Mouse (Mus musculus): ENCODE measurements around the gene Dhx57. TPM values are rescaled to one million over a fixed set of nuclear protein-coding genes. Genes with fewer than 3 reads are reported as not detected.
"Not testable (repeated sequence)": the region's sequence is repeated elsewhere in the genome, so short reads cannot be mapped to it uniquely, and the experiment has no call there.

The Dhx57 gene
- 12.9 and 16.9 TPM in 2 replicates for total RNA-seq (2021)
- long read RNA-seq, experiment 1, full-length matches to known transcripts: 4 of 8 reads
- long read RNA-seq, experiment 1, partial matches to known transcripts: 2 of 8 reads
- long read RNA-seq, experiment 1, other reads (novel, unspliced or antisense): 2 of 8 reads
- long read RNA-seq, experiment 2, full-length matches to known transcripts: 7 of 16 reads
- long read RNA-seq, experiment 2, partial matches to known transcripts: 7 of 16 reads
- long read RNA-seq, experiment 2, other reads (novel, unspliced or antisense): 2 of 16 reads

DNA sequence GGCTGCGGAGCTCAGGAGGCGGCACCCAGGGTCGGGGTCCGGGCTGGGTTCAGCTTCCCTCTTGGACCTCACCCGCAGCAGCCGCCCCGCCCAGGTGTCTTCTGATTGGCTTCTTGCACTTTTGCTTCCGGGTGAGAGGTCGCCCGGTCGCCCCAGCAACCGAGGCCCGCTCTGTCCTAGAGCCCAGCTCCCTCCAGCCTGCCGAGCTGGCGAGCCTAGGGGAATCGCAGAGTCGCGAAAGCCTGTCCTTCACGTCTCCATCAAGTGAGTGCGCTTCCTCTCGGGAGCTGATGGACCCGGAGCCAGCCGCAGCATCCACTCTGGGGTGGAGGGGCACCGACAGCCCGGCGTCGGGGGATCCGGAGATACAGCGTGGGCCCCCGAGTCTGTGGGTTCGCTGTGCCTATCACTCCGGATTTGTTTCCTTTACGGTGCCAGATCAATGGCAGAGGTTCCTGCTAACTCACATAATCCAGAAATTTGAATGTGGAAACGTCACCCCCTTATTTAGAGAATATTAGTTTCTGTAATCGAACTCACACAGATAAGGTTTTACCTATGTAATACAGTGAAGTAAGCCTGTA is at the start of gene Dhx57, which contains the start of gene Morn2:
TSS of gene Dhx57 (minus strand) at position 403 of the 584 bp plus-strand sequence.
TSS of gene Morn2 (plus strand) at position 130 of the 584 bp plus-strand sequence.
- DNase-seq: peak; percentile 100

DNA sequence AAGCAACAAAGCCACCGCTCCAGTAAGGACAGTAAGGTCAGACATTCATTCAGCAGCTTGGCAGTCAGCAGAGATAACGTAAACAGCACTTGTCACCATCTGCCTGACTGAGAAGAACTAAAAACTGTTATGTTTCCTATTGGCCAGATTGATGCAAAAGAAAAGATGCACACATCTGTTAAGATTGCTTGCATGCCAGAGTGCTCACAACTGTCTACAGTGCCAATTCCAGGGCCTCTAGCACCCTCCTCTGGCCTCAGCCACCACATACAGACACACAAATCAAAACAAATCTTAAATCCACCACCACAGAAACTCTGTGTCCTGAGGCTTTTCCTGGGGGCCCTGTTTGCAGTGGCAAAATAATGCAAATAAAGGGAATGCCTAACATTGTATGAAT is 42.1 kb upstream of the Dhx57 start:
- DNase-seq: peak; percentile 50

DNA sequence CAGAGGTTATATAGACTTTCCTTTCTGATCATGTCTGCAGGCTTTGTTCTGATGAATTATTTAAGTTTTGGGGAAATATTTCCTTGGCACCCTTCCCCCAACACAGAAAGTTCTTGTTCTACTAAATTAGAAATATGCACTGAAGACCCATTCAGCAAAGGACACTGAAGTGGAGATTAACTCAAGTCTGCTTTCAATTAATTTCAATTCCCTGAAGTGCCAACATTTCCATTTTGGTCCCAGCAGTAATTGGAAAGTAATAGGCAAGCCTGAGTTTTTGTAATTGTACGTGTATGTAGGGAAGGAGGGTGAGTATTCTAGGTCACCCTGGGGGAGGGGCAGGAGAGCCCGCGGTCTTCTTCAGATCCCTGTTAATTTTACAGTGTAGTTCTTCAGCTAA is 36.2 kb upstream of the Dhx57 start:
- no peak for DNase-seq

DNA sequence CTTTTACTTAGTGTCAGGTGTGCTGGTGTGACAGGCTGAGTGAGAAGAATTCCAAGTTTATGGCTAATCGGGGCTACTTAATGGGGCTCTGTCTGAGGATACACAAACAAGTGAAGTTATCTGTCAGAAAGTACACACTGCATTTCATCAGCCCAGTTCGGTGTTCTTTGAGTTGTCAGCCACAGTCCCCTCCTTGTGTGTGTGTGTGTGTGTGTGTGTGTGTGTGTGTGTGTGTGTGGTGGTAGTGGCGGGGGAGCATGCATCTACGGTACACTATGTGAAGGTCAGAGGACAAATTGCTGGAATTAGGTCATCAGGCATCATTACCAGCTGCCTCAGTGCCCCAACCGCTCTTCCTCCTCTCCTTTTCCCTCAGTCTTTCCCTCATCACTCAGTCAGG is 35.2 kb upstream of the Dhx57 start:
- no peak for DNase-seq

DNA sequence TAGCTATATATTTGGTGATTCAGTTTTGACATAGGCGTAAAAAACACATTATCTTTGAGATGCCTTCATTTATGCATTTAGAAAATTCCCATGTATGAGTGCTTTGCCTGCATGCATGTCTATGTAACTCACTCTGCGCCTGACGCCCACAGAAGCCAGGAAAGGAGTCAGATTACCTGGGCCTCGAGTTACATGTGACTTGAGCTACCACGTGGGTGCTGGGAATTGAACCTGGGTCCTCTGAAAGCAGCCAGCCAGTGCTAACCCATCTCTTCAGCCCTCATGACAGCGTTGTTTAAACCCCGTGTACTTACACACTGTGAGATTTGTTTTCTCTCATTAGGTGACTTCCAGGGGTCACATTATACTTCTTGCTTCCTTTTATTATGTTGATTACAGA is 34.2 kb upstream of the Dhx57 start:
- no peak for DNase-seq

DNA sequence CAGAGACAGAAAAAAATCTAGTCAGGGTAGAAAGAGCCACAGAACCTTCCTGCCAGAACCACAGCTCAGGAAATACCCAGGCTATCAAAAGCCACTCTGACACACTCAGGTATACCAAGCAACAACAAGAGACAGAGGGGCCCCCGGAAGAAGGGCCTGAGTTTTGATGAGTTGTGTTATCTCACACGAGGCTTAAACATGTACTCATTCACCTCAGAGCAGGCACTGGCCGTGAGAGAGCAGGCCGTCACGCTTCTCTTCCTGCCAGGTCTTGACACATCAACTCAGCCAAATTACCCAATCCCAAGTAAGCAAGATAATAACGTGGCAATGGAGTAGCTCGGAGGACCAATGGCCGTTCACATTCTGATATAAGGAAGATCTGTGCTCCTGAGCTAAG is 33.4 kb upstream of the Dhx57 start:
- peak; percentile 36 for DNase-seq

DNA sequence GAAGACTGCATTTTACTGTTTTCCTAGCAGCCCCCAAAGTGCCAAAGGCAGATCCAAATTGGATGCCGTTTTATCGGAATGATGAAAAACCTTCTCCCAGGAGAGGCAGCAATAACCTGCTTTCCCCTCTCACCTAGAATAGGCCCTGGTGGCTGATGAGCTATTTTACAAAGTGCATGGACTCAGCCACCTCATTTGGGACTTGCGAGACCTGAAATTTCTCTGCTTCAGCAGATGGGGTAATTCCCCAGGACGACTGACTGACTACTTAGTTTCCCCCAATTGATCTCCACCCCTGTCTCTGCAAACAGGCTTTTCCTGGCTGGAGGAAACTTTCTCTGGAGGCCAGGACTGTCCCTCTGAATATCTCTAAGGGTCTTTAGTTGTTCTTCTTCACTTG is 32.7 kb upstream of the Dhx57 start:
- DNase-seq: no peak

DNA sequence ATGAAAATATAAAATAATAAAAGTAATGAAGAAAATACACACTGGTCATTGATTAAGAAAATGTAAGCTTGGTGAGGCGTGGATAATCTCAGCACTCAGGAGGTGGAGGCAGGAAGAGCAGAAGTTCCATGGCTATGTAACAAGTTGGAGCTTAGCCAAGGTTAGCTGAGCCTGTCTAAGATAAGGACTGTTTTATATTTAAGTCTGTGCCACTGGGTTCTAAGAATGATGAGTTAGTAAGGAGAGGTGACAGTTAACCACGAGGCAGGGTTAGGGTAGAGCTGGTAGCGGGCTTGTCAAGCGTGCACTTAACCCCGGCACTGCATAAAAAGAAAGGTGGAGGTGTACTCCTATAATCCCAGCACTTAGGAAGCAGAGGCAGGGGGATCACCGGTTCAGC is 32.0 kb upstream of the Dhx57 start:
- peak; percentile 18 for DNase-seq

DNA sequence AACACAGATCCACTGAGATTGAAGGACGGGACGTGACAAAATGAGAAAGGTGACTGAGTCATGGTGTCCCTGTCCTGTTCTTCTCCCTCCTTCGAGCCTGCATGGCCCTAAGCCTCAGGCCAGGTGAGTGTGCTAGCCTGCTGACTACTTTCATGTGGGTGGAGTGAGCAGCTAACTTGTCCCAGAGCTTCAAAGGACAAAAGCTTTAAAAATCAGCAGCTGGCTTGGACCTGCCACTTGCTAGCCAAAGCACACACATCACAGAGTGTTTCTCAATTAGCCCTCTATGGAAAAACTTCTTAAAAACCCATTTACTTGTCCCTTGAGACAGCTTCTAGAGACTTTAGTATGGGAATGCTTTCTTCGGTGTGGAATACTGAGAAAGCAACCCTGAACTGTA is 22.1 kb upstream of the Dhx57 start:
- no peak for DNase-seq

DNA sequence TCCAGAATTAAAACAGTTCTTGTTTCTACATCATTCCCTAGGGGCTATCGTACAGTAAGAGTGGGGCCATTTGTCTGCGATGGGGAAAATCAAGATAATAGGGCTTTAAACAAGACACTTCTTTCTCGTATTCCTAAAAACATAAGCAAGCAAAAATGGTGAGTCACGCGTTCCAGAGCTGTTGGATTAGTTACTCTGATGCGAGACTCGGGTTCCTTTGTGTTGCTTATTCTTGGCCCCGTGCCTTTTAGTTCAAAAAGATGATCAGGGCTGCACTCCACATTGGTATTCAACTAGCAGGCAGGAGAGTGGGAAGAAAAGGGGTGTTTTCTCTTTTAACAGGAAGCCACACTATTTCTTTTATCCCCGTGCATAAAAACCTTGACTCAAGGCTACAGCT is 21.5 kb upstream of the Dhx57 start:
- DNase-seq: no peak

DNA sequence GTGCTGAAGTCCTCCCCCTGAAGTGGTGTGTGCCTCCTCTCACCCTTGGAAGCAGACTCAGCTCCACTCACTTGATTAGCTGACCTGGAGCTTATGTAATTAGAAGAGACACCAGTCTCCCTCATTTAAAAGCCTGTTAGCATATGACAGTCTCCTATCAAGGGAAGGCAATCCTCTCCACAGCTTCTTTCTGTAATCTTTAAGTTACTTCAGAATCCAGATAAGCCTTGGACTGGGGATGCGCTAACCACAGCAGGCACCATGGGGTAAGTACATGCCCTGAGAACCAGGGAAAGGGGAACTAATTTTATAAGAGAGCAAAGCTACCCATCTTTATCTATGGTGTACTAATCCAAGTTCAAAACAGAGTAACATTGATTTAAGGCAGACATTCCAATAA is 17.0 kb upstream of the Dhx57 start, which contains the start of gene Arhgef33:
TSS of gene Arhgef33 (plus strand) at position 157 of the 400 bp plus-strand sequence.
- no peak for DNase-seq

DNA sequence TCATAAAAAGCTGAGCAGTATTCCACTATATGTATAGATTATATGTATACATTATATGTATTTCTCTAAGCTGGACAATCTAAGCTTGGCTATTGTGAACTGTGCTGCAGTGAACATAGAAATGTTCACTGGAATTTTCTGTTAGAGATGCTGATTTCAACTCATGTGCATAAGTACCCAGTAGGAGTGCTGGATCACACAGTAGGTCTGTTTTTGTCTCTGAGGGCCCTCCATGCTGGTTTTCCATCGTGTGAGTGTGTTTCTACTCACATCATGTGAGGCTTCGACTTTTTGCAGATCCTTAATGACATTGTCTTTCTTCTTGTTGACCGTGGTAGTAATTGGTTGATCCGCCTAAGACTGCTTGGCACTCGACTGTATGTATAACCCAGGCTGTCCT is 8.6 kb upstream of the Dhx57 start:
- DNase-seq: no peak

DNA sequence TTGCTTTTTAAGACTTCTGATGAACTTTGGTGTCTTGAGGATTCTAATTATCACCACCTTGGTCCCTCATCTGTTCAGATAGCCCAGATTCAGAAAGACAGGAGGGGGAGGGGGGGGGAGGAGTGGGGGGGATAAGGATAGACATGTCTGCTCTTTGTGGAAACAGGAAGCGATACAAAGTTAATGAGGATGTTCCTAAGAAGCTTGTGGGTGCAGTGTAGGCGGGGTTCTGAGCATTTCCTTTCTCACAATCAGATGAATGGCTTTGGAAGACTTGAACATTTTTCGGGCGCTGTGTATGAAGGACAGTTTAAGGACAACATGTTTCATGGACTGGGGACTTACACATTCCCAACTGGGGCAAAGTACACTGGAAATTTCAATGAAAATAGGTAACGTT is 5.0 kb upstream of the Dhx57 start:
- no peak for DNase-seq

DNA sequence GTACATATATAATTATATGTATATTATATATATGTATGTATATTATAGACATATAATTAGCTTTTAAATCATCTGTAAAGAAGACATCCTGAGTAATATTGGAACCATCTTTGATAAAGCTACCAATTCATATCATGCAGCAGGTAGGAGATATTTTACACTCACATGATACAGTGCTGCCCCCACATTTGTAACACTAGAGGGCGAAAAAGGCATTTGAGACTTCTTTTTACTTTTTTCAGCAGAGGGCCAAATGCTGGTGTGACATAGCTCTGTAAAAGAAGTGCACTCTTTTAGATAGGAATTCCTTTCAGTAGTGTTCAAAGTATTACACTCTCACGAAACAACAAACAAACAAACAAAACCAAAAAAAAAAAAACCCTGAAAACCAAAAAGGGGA is 872 bp upstream of the Dhx57 start:
- peak; percentile 45 for DNase-seq

DNA sequence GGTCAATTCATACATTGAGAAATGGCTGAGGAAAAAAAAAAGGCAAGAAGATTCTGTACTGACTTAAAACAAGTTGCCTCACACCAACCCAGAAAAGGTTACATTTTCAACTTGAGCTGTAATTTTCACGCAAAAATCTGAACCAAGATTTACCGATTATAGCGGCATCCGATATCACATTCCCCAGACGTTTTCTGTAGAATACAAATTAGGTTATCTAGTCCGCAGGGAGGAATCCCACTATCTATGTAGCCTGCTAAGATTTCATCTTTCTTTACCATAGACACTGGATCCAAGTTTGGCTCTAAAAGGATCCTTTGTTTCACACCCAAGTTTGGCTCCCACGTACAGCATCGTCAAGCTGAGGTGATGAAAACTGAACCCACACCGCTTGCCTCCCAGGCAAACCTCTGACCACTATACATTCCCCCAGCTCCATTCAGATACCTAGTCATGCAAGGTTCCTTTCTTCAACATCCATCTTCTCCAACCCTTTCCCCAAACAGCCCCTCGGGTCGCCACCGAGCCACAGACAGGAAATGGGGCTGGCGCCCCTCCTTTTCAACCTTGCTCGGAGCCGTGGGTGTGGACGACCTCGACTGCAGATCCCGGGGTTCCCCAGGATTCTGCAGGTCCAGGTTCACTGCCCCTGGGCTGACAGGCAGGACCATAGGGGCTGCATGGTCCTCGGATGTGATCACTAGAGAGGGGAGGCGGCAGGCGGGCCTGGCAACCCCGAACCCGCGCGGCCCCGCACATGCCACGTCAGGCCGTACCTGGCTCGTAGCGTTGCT is 799 bp downstream of the Dhx57 start:
- DNase-seq: no peak

DNA sequence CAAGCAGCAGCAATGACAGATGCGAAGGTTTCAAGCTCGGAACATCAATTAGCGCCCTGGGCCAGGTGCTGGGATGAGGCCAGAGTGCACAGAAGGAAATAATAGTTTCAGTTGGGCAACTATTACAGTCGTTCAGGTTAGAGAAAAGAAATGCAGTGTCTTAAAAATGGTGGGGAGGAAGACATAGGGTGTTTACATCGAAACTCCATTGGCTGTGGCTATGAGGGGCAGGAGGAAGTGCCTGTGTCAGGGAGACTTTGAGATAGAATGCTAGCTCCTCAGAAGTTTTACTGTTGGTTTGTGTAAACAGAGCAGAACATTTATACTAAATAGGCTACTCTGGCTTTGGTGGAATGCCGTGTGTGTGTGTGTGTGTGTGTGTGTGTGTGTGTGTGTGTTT is 2.3 kb downstream of the Dhx57 start:
- DNase-seq: no peak

DNA sequence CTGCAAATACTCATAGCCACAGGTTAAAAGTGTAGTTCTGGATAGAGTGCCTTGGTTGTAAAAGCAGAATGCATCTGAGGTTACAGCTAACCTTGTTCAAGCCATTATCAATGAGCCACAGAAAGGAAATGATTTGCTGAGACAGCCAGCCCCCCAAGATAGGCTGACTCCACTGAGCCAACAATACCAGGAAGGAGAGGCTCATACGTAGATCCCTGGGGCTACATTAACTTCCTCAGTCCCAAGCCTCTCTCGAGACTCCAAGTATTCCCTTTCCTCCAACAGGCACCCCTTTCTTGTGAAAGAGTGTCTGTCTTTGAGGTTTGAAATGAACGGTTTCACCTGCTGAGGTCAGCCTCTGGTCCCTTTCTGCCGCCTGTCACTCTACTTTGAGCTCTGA is 5.8 kb downstream of the Dhx57 start:
- no peak for DNase-seq

DNA sequence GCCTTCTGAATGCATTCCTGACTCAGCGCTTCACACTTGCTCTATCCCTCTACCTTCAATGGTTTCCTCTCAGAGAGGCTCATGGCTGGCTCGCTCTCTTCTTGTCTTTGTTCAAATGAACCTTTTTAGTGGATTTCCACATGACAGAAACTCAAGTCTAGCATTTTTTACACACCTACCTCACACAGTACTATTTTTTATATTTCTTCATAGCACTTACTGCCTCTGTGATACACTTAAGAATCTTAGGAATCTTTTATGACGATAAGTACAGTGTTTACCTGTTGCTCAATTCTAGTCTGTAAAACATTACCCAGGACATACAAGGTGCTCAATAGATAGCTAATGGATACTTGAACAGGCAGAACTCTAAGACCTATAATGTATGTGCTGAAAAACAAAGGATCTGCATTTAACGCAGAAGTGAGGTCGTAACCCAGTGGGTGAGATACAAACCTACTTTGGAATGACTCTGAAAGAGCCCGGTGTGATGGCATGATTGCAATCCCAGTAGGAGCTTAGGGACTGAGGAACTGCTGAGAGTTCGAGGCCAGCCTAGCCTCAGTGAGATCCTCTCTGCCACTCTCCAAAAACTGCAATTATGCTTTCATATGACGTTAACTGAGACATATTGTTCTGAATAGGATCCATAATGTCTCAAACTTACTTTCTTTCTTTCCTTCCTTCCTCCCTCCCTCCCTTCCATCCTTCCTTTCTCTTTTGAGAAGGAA is 10.8 kb downstream of the Dhx57 start:
- no peak for DNase-seq

DNA sequence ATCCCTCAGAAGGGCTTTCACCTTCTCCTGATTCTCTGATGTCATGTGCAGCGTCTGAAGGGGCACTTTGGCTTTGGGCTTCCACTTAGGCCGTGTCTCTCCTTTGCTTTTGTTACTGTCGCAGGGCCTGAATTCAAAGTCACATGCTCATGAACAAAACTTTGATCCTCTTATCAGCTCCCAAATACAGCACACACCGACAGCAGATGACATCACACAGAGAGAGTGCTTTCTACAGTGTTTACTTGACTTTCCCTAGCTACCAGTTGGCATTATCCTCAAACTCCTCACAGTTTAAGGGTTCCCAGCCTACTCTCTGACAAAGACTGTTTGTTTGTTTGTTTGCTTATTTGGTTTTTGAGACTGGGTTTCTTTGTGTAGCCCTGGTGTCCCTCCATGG is 12.0 kb downstream of the Dhx57 start:
- no peak for DNase-seq

DNA sequence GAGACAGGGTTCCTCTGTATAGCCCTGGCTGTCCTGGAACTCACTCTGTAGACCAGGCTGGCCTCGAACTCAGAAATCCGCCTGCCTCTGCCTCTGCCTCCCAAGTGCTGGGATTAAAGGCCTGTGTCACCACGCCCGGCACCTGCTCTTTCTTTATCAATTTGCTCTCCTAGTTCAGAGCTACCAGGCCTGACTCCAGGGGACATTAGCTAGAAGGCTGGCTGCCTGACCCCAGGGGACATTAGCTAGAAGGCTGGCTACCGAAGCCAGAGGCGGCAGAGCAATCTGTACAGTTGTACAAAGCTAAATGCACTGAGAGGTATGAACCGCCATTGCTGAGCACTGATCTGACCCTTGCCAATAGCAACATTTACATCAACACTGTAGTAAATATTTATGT is 19.7 kb downstream of the Dhx57 start:
- DNase-seq: not testable (repeated sequence)

DNA sequence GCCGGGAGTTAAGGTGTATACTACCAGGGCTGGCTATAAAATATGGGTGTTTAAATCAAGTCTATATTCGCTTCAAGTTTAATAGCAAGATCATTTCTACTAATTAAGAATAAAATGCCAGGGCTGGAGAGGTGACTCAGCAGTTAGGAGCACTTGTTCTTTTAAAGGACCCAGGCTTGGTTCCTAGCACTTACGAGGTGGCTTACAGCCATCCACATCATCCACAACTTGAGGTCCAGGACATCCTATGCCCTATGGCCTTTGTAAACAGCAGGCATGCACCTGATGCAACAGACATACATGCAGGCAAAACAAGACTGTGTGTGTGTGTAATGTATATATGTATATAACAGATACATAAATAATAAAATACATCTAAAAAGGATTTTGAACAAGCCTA is 22.1 kb downstream of the Dhx57 start:
- no peak for DNase-seq

DNA sequence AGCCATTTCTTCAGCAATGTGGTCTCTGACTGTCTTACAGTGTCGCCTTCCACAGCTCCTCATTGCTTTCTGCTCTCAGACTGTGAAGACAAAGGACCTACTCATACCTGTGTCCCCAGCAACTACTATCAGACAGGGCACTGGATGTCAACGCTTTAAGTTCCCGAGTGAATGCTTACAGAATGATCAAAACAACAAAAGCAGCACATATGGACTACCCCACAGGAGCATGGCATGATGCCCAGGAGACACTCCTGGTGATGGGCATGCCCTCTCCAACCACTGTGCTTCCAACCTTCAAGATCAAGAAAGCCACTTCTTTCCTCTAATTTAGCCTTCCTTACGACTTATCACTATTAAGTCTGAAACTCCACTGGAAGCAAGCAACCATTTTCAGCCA is 23.2 kb downstream of the Dhx57 start:
- DNase-seq: no peak

DNA sequence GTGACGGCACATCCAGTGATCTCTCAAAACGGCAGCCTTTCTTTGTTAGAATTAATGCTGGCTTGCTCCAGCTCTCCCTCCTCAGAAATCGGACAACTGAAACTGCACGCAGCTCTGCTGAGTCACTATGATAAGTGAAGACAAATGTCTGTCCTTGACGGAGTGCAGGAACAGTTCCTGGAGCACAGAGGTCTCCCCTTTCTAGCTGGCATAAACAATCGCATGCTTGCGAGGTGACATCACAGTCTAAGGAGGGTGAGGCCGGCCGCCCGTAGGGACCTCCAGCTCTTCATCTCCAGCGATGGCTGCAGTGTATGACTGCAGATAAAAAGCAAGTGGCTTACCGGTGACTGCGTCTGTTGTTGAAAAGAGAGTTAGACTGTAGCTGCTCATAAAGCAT is 35.1 kb downstream of the Dhx57 start:
- peak; percentile 86 for DNase-seq

Measured in adrenal gland, postnatal 14 days (tissue).